Mouse (Mus musculus): Measurements from ENCODE around the gene Cog8. TPM values are rescaled to one million over a fixed set of nuclear protein-coding genes. Genes with fewer than 3 reads are reported as not detected.
"Not testable (repeated sequence)": the region's sequence is repeated elsewhere in the genome, so short reads cannot be mapped to it uniquely, and the experiment has no call there.

The Cog8 gene
- polyA plus RNA-seq, 1 experiment from 2014 or later, result 31.1 TPM

DNA sequence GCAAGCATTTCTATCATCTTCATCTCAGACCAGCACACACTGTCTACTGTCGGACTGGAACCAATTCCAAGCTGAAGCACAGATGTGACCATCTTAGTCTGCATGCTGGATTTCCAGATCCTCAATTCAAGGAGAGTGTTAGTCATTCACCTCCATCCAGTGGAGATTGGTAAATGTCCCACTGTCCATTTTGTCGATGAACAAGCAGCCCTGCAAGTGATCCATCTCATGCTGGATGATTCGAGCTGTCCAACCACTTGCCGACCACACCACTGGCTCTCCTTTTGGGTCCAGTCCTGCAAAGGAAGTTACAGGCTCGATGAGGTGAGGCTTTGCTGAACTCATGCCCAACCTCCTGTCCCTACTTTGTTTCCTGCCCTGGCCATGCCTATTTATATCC is 9.5 kb downstream of the Cog8 start:
- POLR2A ChIA-PET, result no interaction called here
- in situ Hi-C loops (cut with MboI; ENCODE audit: low pct_unique_long_range_greater_than_20kb), result no loop called here
- DNase-seq (ENCODE audit: low read depth, low spot score) (no peak), ATAC-seq (no peak)
- no peak for TF ChIP-seq CTCF (IDR thresholded peaks at IDR 0.05)
- no peaks in the 10 kb centered on the region for H3K27me3 ChIP-seq
- CTCF ChIA-PET, result interaction anchor here (1.4 kb wide), 1 partner anchor 160 kb away, joined by 4 read pairs; no protein-coding TSS in a partner anchor

DNA sequence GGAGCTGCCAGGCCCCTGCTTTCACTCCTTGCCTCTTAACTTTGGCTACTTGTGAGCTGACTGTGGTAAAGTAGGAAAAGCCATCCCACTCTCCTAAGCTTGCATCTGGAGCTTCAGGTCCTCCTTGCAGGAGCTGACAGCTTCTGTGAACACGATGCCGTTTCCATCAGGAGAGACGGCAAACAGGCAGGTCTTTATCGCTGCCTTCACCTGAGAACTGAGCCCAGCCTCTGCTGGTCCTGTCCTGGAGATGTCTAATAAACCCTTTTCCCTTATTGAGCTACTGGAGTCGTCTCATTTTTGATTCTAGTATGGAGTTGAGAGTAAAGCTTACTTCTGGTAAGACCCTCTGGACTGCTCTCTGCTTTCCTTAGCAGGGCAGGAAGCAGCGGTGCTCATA is 11.0 kb downstream of the Cog8 start:
- ChIA-PET POLR2A (interaction anchor here (1.5 kb wide), 1 partner anchor 10 kb away, joined by 4 read pairs; no protein-coding TSS in a partner anchor), CTCF (interaction anchor here (1.0 to 2.0 kb wide), 6 partner anchors 9 to 158 kb away, joined by 3 to 7 read pairs (median 4); no protein-coding TSS in a partner anchor)
- TF ChIP-seq CTCF (IDR thresholded peaks at IDR 0.05), result no peak
- no peaks in the 10 kb centered on the region for H3K27me3 ChIP-seq
- no peak for ATAC-seq
- in situ Hi-C loops (cut with MboI; ENCODE audit: low pct_unique_long_range_greater_than_20kb), result no loop called here
- no peak for DNase-seq (ENCODE audit: low read depth, low spot score)

DNA sequence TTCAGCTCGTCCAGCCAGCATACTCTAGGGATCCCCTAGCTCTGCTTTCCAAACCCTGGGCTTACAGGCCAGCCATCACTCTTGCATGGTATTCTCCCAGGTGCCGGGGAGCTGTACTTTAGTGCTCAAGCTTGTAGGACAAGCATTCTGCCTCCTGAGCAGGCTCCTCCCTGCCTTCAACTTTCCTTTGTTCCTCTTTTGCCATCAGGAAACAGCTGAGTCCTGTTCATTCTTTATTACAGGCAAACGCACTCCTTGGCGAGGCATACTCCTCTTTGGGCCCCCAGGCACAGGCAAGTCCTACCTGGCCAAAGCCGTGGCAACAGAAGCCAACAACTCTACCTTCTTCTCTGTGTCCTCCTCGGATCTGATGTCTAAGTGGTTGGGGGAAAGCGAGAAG is 15.9 kb downstream of the Cog8 start:
- ATAC-seq (no peak), DNase-seq (ENCODE audit: low read depth, low spot score) (no peak)
- H3K27me3 ChIP-seq, result no peaks in the 10 kb centered on the region
- CTCF ChIA-PET, result interaction anchor here (1.2 kb wide), 1 partner anchor 16 kb away, joined by 3 read pairs; no protein-coding TSS in a partner anchor
- POLR2A ChIA-PET, result no interaction called here
- TF ChIP-seq CTCF (IDR thresholded peaks at IDR 0.05), result no peak
- in situ Hi-C loops (cut with MboI; ENCODE audit: low pct_unique_long_range_greater_than_20kb), result no loop called here

DNA sequence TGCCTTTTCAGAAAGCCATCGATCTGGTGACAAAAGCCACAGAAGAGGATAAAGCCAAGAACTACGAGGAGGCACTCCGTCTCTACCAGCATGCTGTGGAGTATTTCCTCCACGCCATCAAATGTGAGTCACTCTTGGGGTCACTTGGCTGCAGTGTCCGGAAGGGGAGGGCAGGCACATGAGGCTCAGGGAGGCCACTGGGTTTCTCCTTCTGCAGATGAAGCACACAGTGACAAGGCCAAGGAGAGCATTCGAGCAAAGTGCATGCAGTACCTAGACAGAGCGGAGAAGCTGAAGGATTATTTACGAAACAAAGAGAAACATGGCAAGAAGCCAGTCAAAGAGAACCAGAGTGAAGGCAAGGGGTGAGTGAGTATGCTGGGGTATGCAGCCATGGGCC is 19.9 kb downstream of the Cog8 start:
- ATAC-seq (no peak), DNase-seq (ENCODE audit: low read depth, low spot score) (no peak)
- in situ Hi-C loops (cut with MboI; ENCODE audit: low pct_unique_long_range_greater_than_20kb), result no loop called here
- TF ChIP-seq CTCF (IDR thresholded peaks at IDR 0.05), result no peak
- no peaks in the 10 kb centered on the region for H3K27me3 ChIP-seq
- ChIA-PET CTCF (interaction anchor here (0.7 to 1.6 kb wide), 2 partner anchors 9 to 73 kb away, joined by 3 to 7 read pairs; no protein-coding TSS in a partner anchor), POLR2A (interaction anchor here (2.0 kb wide), 1 partner anchor 12 kb away, joined by 4 read pairs; the partner anchor contains the start of gene Pdf)

DNA sequence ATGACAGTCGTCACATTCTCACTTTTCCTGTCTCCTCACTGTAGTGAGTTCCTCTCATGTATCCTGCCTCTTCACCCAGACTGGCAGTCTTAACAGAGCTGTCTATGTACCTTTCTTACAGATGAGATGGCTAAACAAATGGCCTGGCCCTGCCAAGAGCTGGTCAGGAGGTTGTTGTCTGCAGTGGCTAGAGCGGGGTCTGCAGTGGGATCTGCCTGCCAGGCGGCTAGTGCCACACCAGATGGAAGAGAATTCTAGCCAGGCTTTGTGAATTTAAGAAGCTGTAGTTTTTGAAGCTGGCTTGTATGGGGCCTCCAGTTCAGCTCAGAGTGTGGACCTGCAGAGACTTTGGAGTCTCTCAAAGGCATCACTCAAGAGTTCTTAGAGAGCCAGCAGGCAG is 20.8 kb downstream of the Cog8 start:
- ATAC-seq (no peak), DNase-seq (ENCODE audit: low read depth, low spot score) (no peak)
- POLR2A ChIA-PET, result interaction anchor here (1.4 to 2.0 kb wide), 2 partner anchors 10 to 13 kb away, joined by 4 read pairs; partner anchors contain the start of gene Pdf
- in situ Hi-C loops (cut with MboI; ENCODE audit: low pct_unique_long_range_greater_than_20kb), result no loop called here
- CTCF ChIA-PET, result interaction anchor here (1.6 kb wide), 1 partner anchor 10 kb away, joined by 7 read pairs; no protein-coding TSS in a partner anchor
- TF ChIP-seq CTCF (IDR thresholded peaks at IDR 0.05), result no peak
- H3K27me3 ChIP-seq, result no peaks in the 10 kb centered on the region

DNA sequence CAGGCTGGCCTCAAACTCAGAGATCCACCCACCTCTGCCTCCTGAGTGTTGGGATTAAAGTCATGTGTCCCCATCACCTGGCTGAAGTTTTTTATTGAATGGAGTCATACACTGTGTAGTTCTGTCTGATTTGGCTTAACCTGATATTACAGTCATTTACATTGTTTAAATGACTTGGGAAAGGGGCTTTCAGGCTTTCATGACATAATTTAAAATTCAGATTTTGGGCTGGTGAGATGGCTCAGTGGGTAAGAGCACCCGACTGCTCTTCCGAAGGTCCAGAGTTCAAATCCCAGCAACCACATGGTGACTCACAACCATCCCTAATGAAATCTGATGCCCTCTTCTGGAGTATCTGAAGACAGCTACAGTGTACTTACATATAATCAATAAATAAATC is 22.9 kb downstream of the Cog8 start:
- in situ Hi-C loops (cut with MboI; ENCODE audit: low pct_unique_long_range_greater_than_20kb), result not testable (repeated sequence)

DNA sequence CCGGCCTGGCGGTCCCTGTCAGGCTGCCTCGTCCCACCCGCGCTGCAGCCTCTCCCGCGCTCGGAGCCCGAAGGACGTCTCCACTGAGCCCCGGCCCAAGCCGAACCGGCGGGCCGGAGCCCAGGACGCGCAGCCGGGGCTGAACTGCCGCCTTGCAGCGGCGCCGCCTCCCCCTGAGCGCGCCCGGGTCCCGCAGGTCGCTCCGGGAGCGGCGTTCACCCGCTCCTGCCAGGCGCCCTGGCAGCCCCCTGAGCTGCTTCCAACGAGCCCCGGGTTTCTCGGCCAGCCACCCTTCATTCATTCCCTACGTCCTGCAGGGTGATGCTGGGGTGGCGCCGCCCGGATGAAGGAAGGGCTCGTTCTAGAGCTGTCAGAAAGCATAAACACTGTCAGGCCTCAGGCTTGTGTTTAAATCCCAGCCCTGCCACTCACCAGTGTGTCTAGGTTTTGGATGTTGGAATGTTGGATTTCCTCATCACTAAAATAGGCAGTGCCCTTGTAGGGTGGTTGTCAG is 24.9 kb downstream of the Cog8 start:
- peak; percentile 44 for ATAC-seq
- in situ Hi-C loops (cut with MboI; ENCODE audit: low pct_unique_long_range_greater_than_20kb), result no loop called here
- no peaks in the 10 kb centered on the region for H3K27me3 ChIP-seq
- ChIA-PET POLR2A (no interaction called here), CTCF (interaction anchor here (1.1 kb wide), 1 partner anchor 314 kb away, joined by 4 read pairs; no protein-coding TSS in a partner anchor)
- no peak for TF ChIP-seq CTCF (IDR thresholded peaks at IDR 0.05)
- DNase-seq (ENCODE audit: low read depth, low spot score), result no peak

More for the DNA sequence above, 22.9 kb downstream of the Cog8 start:
- H3K27me3 ChIP-seq; CTCF ChIA-PET; DNase-seq (ENCODE audit: low read depth, low spot score); POLR2A ChIA-PET; ATAC-seq: not testable (repeated sequence)

DNA sequence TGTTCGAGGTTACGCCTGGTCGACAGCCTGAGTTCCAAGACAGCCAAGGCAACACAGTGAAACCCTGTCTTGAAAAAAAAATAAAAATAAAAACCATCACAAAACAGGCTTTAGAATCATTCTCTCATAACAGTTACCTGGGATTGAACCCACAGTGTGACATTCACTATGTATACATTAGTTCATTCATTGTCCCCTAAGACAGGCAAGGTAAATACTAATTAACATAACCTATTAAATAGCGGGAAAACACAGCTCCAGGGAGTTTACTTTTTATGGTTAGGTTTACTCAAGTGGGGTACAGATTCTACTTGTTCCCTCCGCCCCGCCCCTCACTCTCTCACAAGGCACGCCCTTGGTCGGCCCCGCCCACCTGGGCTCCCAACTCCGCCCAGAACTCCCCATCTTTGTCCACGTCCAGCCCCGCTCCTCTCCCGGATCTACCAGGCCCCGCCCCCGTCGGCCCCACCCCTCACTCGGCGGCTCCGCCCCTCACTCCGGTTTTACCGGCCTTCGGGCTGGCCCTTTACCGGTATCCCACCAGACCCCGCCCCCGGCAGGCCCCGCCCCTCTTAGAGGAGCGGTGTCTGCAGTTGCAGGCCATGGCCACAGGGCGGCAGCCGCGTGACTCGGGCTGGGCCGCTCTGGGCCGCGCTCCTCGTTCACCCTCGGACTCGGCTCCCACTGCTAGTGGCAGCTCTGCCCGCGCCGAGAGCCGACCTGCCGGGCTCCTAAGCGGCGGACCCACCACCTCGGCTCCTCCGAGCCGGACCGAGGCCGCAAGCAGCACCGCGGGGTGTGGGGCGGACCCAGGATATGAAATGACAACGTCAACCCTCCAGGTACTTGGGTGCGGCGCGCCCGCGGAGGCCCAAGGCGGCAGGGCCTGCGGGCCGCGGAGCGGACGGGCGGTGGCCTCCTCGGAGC is 25.6 kb downstream of the Cog8 start, which contains the start of gene Vps4a:
Gene Vps4a (plus strand): TSS at position 573 of the 927 bp plus-strand sequence.
- POLR2A ChIA-PET, result no interaction called here
- peak; percentile 89 for ATAC-seq

DNA sequence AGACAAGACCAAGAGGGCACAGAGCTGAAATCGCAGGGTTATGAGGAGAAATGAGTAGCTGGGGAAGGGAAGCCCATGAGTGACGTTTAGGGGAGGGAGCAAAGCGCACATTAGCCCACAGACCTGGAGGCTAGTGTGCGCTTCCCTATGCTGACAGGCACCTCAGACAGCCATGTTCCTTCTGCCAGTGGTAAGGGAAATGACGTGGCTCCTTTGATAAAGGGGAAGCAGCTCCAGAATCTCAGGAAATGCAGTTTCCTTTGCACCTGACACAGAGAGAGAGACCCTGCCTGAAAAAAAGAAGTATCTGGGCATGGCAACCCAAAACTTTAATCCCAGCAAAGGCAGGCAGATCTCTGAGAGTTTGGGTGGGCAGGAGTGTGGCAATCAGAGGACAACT is 26.4 kb downstream of the Cog8 start:
- CTCF ChIA-PET, result no interaction called here
- DNase-seq (ENCODE audit: low read depth, low spot score) (no peak), ATAC-seq (no peak)
- in situ Hi-C loops (cut with MboI; ENCODE audit: low pct_unique_long_range_greater_than_20kb), result no loop called here
- POLR2A ChIA-PET, result no interaction called here
- no peaks in the 10 kb centered on the region for H3K27me3 ChIP-seq
- TF ChIP-seq CTCF (IDR thresholded peaks at IDR 0.05), result no peak

More for the DNA sequence above, 25.6 kb downstream of the Cog8 start, which contains the start of gene Vps4a:
- peak; percentile 99 for TF ChIP-seq CTCF (IDR thresholded peaks at IDR 0.05)
- in situ Hi-C loops (cut with MboI; ENCODE audit: low pct_unique_long_range_greater_than_20kb), result no loop called here
- CTCF ChIA-PET, result interaction anchor here (1.1 kb wide), 1 partner anchor 313 kb away, joined by 4 read pairs; no protein-coding TSS in a partner anchor
- H3K27me3 ChIP-seq, result no peaks in the 10 kb centered on the region
- DNase-seq (ENCODE audit: low read depth, low spot score), result peak; percentile 55

DNA sequence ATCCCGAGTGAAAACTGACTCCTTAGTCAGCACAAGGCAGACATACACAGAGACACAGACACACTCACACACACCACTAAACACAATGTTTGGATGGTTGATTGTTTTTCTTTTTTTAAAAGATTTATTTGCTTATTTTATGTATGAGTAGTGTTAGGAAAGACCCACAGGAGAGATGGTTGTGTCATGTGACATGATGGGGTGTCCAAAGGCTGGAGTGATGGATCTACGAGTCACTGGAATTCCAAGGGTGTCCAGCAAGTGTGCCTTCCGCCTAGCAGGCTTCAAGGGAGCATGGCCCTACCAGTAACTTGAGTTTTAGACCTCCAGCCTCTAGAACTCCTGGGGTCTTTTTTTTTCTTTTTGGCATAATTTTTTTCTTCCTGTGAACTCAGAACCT is 27.2 kb downstream of the Cog8 start:
- ChIA-PET CTCF (no interaction called here), POLR2A (no interaction called here)
- in situ Hi-C loops (cut with MboI; ENCODE audit: low pct_unique_long_range_greater_than_20kb), result no loop called here
- no peak for TF ChIP-seq CTCF (IDR thresholded peaks at IDR 0.05)
- H3K27me3 ChIP-seq, result no peaks in the 10 kb centered on the region
- DNase-seq (ENCODE audit: low read depth, low spot score) (no peak), ATAC-seq (no peak)

Measured in Patski (cell line).